Mouse (Mus musculus) ES-E14 (cell line): ENCODE results near the gene Atrip. TPM values are rescaled to one million over a fixed set of nuclear protein-coding genes. Genes with fewer than 3 reads are reported as not detected.

ENCODE experiments used
- DNase-seq: peaks from one replicate; pipeline ENCODE4 v3.0.0-alpha.2; 2013; ENCODE audit warnings: low read depth, low spot score
- H3K27ac ChIP-seq: 2 replicates; pipeline ENCODE4 v1.5.1; 2012; ENCODE audit warnings: low read depth, mild to moderate bottlenecking, low read length, moderate library complexity, mixed read lengths; ENCODE audit not compliant: poor library complexity, insufficient read depth, severe bottlenecking
- H3K36me3 ChIP-seq: 2 replicates; pipeline ENCODE4 v1.6.1; 2012; ENCODE audit warnings: mild to moderate bottlenecking, low read length, moderate library complexity, mixed read lengths; ENCODE audit not compliant: control insufficient read depth, poor library complexity, insufficient read depth, severe bottlenecking
- H3K4me1 ChIP-seq, 2 experiments: fragments of 150-350 bp in 1 of 2; sonication (generic) in 1 of 2; 2 replicates each; pipeline ENCODE4 v1.6.1; 2012; ENCODE audit warnings: low read length in 2 of 2, mild to moderate bottlenecking in 1 of 2, mixed read lengths in 1 of 2; ENCODE audit not compliant: control insufficient read depth in 2 of 2, insufficient read depth in 2 of 2, poor library complexity in 1 of 2
- H3K4me3 ChIP-seq, 2 experiments: fragments of 150-350 bp in 1 of 2; sonication (generic) in 1 of 2; 2 replicates each; pipeline ENCODE4 v1.5.1; 2012; ENCODE audit warnings: low read length in 2 of 2, low read depth in 1 of 2, mild to moderate bottlenecking in 1 of 2, mixed read lengths in 1 of 2; ENCODE audit not compliant: insufficient read depth in 1 of 2, poor library complexity in 1 of 2, severe bottlenecking in 1 of 2
- H3K9ac ChIP-seq: 2 replicates; pipeline ENCODE4 v1.6.1; 2012; ENCODE audit warnings: low read depth, mild to moderate bottlenecking, low read length, mixed read lengths; ENCODE audit not compliant: poor library complexity, insufficient read depth, severe bottlenecking
- H3K9me3 ChIP-seq: fragments of 150-350 bp; sonication (generic); 2 replicates; pipeline ENCODE4 v1.6.1; 2012; ENCODE audit warnings: low read depth, mild to moderate bottlenecking, low read length; ENCODE audit not compliant: control insufficient read depth, insufficient read depth
- CHD2 ChIP-seq: IDR thresholded peaks from 2 replicates; pipeline ENCODE4 v1.6.1; 2014; ENCODE audit warnings: mild to moderate bottlenecking, low read depth, low read length, inconsistent platforms
- HCFC1 ChIP-seq: IDR thresholded peaks from 2 replicates; pipeline ENCODE4 v1.6.1; 2012; ENCODE audit warnings: low read length, inconsistent platforms, borderline replicate concordance; ENCODE audit not compliant: insufficient read depth
- MAFK ChIP-seq: IDR thresholded peaks from 2 replicates; pipeline ENCODE4 v1.6.1; 2014; ENCODE audit warnings: mild to moderate bottlenecking, low read depth, low read length, inconsistent platforms; ENCODE audit not compliant: insufficient read depth
- ZC3H11A ChIP-seq: IDR thresholded peaks from 2 replicates; pipeline ENCODE4 v1.6.1; 2012; ENCODE audit warnings: low read depth, mild to moderate bottlenecking, inconsistent platforms, low read length, borderline replicate concordance
- ZNF384 ChIP-seq: IDR thresholded peaks from 2 replicates; pipeline ENCODE4 v1.6.1; 2012; ENCODE audit warnings: low read depth, low read length, inconsistent platforms
- in situ Hi-C, 2 experiments: fragments of 600-800 bp; cut with MboI; formaldehyde crosslinking; loops; one replicate each; pipeline ENCODE4 v1.15.1; 2025; ENCODE audit warnings: low sequenced_read_pairs in 2 of 2, inconsistent platforms in 1 of 2; ENCODE audit not compliant: unreplicated experiment in 2 of 2
- total RNA-seq: library from RNA; depleted of rRNA; stranded (reverse); fragments of 300-350 nt; gene quantifications from 2 replicates; pipeline ENCODE4 v1.2.3, GENCODE M21; 2012

Gene Atrip
- total RNA-seq, 1 experiment, result 17.1 TPM

DNA sequence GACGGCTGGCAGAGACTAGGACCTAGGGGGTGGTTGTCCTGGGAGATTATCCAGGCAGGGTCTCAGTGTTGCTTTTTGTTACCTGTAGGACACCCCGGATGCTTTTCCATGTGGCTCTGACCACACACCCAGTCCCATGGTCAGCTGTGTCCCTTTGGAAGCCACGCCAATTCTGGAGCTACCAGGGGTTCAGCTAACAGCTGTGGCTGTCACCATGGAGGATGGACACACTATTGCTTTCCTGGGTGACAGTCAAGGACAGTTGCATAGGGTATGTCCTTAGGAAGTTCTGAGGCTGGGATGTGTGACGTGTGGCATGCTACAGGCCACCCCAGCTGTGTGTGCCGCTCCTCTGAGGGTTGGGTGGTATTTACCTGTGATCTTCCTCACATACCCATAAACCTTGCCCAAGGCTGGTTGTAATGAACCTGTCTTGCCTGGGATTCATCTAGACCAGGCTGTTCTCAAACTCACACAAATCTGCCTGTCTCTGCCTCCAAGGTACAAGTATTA lies 28.1 kb upstream of the Atrip start:
- DNase-seq, result no peak
- in situ Hi-C loops, result no loop called here
- H3K27ac ChIP-seq, result no peak overlapping the region
- no peak for TF ChIP-seq MAFK
- TF ChIP-seq CHD2, result no peak
- no peak for TF ChIP-seq ZC3H11A
- H3K9me3 ChIP-seq, result no peaks in the 10 kb centered on the region
- peaks cover 50% of the 10 kb centered on the region; the same call in 1 of the 2 replicates for H3K36me3 ChIP-seq
- H3K4me1 ChIP-seq, result peaks cover 0 to 5% of the 10 kb centered on the region in 2 experiments; a peak in 1 of 4 replicates
- no peak overlapping the region for H3K9ac ChIP-seq
- H3K4me3 ChIP-seq, result no peak overlapping the region

DNA sequence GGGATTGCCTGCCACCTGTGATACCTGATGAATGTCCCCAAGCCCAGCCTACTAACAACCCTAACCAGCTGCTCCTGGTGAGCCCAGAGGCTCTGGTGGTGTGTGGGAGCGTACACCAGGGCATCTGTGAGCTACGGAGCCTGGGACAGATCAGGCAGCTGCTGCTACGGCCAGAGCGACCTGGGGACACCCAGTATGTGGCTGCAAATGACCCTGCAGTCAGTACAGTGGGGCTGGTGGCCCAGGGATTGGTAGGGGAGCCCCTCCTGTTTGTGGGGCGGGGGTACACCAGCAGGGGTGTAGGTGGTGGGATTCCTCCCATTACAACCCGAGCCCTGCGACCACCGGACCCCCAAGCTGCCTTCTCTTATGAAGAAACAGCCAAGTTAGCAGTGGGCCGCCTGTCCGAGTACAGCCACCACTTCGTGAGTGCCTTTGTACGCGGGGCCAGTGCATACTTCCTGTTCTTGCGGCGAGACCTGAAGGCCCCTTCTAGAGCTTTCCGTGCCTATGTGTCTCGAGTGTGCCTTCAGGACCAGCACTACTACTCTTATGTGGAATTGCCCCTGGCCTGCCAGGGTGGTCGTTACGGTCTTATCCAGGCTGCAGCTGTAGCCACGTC lies 26.5 kb upstream of the Atrip start:
- H3K27ac ChIP-seq, result no peak overlapping the region
- H3K9ac ChIP-seq, result no peak overlapping the region
- H3K4me3 ChIP-seq, result no peak overlapping the region
- H3K4me1 ChIP-seq, result peaks cover 0 to 9% of the 10 kb centered on the region in 2 experiments; a peak in 1 of 4 replicates
- peaks cover 35% of the 10 kb centered on the region; the same call in 1 of the 2 replicates for H3K36me3 ChIP-seq
- no peak for DNase-seq
- in situ Hi-C loops, result no loop called here
- no peaks in the 10 kb centered on the region for H3K9me3 ChIP-seq
- TF ChIP-seq HCFC1 (no peak), CHD2 (no peak), ZC3H11A (no peak), MAFK (no peak), ZNF384 (no peak)

GRCm38 (mm10) chr9:109098969-109099368 lies 25.0 kb upstream of the Atrip start:
- in situ Hi-C loops, result no loop called here
- no peak for DNase-seq
- Histone ChIP-seq H3K36me3 (peaks cover 26% of the 10 kb centered on the region; the same call in 1 of the 2 replicates), H3K9me3 (no peaks in the 10 kb centered on the region), H3K9ac (no peak overlapping the region), H3K4me3 (no peak overlapping the region), H3K4me1 (peaks cover 0 to 11% of the 10 kb centered on the region in 2 experiments; a peak in 1 of 4 replicates), H3K27ac (no peak overlapping the region)
- TF ChIP-seq HCFC1 (no peak), ZC3H11A (no peak), MAFK (no peak), CHD2 (no peak), ZNF384 (no peak)

DNA sequence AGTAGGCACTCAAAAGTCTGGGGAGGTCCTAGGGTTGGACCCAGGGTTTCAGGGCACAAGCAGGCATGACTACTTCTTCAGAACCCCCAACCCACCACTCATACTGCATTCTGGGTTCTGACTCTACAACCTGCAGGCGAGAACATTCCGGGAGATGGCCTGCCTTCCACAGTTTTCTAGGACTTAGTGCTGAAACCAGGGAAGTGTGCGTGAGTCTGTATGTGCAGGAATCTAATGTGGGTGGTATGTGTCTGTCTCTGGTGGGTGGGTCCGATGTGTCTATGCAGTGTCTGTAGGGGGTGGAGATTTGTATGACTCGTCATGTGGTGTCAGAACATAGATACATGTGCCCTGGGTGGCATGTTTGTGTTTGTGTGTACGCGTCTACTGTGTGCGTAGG lies 24.4 kb upstream of the Atrip start:
- H3K9ac ChIP-seq, result no peak overlapping the region
- H3K36me3 ChIP-seq, result peaks cover 20% of the 10 kb centered on the region; the same call in 1 of the 2 replicates
- no peak overlapping the region for H3K4me3 ChIP-seq
- H3K4me1 ChIP-seq, result peaks cover 0 to 15% of the 10 kb centered on the region in 2 experiments; a peak in 1 of 4 replicates
- H3K27ac ChIP-seq, result no peak overlapping the region
- TF ChIP-seq ZNF384 (no peak), ZC3H11A (no peak), HCFC1 (no peak), CHD2 (no peak), MAFK (no peak)
- no peaks in the 10 kb centered on the region for H3K9me3 ChIP-seq
- in situ Hi-C loops, result no loop called here
- no peak for DNase-seq
